Mouse (Mus musculus) liver, embryonic 11.5 days (tissue): ENCODE measurements around the gene Olfr49. TPM values are rescaled to one million over a fixed set of nuclear protein-coding genes. Genes with fewer than 3 reads are reported as not detected.

Source experiments
- ATAC-seq: fragments of 200-750 bp; cut with Nextera tagmentation; replicated peaks from 2 replicates; pipeline ENCODE4 v1.8.0; 2017; ENCODE audit warnings: moderate number of reproducible peaks, mild to moderate bottlenecking, moderate TSS enrichment, moderate library complexity; ENCODE audit not compliant: low FRiP score
- DNase-seq: peaks from one replicate; pipeline ENCODE4 v3.0.0-alpha.2; 2017; ENCODE audit warnings: low spot score
- H3K27ac ChIP-seq: fragments of 300-500 bp; sonication (generic); 2 replicates; pipeline ENCODE4 v1.5.1; 2014; ENCODE audit warnings: mild to moderate bottlenecking, low read depth, low read length, control low read depth
- H3K27me3 ChIP-seq: fragments of 300-500 bp; sonication (generic); replicated peaks from 2 replicates; pipeline ENCODE4 v1.6.1; 2014; ENCODE audit warnings: low read length, mixed read lengths; ENCODE audit not compliant: control insufficient read depth, insufficient read depth
- H3K36me3 ChIP-seq: fragments of 300-500 bp; sonication (generic); 2 replicates; pipeline ENCODE4 v1.6.1; 2014; ENCODE audit warnings: mild to moderate bottlenecking, low read length, moderate library complexity, mixed read lengths; ENCODE audit not compliant: control insufficient read depth, insufficient read depth
- H3K4me1 ChIP-seq: fragments of 300-500 bp; sonication (generic); replicated peaks from 2 replicates; pipeline ENCODE4 v1.6.1; 2014; ENCODE audit warnings: low read length, mixed read lengths; ENCODE audit not compliant: control insufficient read depth, insufficient read depth
- H3K4me2 ChIP-seq: fragments of 300-500 bp; sonication (generic); 2 replicates; pipeline ENCODE4 v1.6.1; 2014; ENCODE audit warnings: mild to moderate bottlenecking, control low read depth, moderate library complexity
- H3K4me3 ChIP-seq: fragments of 300-500 bp; sonication (generic); 2 replicates; pipeline ENCODE4 v1.5.1; 2014; ENCODE audit warnings: low read depth, low read length, control low read depth
- H3K9ac ChIP-seq: fragments of 300-500 bp; sonication (generic); 2 replicates; pipeline ENCODE4 v1.6.1; 2014; ENCODE audit warnings: low read depth, low read length, control low read depth
- H3K9me3 ChIP-seq: fragments of 300-500 bp; sonication (generic); 2 replicates; pipeline ENCODE4 v1.6.1; 2016; ENCODE audit warnings: low read length, inconsistent platforms, mixed read lengths; ENCODE audit not compliant: control insufficient read depth
- WGBS: fragments of 180-500 bp; shearing (Covaris S2); extraction: QIAGEN DNeasy Blood & Tissue Kit; methylation state at CpG from one replicate; pipeline ENCODE4 v1.1.7; 2014; 5-methylcytosine and 5-hydroxymethylcytosine counted together
- polyA plus RNA-seq: library from polyadenylated mRNA; unstranded; fragments of >200 nt; fragmentation: Nextera tagmentation; extraction: Ambion mirVana; gene quantifications from 2 replicates; pipeline ENCODE4 v1.2.1, GENCODE M21; 2014

Olfr49 gene
- polyA plus RNA-seq = not detected in 2 replicates

DNA sequence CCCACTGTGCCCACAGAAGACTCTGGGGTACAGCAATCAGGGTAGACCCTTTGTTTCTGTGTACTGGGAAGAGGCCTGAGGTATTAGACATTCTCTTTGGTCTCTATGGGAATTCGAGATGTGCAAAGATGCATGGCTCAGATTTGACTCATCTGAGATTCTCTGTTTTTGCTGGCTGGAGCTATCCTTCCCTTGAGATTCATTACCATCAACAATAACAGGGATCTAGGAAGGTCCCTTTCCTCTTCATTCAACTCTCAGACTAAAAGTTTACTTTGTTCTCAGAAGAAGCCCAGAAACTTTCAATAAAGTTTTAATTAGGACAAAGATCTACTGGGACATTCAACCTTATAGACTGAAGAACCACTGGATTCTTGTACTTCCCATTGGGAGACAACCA is at the start of gene Olfr49:
Gene Olfr49 (minus strand): TSS at position 101 of the 400 bp plus-strand sequence.
- Histone ChIP-seq H3K4me2 (no peak within 1 kb of the TSS), H3K36me3 (no peaks in the 10 kb centered on the region), H3K9me3 (no peaks in the 10 kb centered on the region), H3K4me3 (no peak within 1 kb of the TSS), H3K4me1 (no peaks in the 10 kb centered on the region), H3K9ac (no peak within 1 kb of the TSS), H3K27me3 (0 out of 2 replicates have a peak, but pooled peaks cover 3% of the 10 kb centered on the region), H3K27ac (no peak within 1 kb of the TSS)
- DNase-seq (no peak), ATAC-seq (no peak)
- 65% methylated on average over 1 of the region's 1 CpGs for WGBS

DNA sequence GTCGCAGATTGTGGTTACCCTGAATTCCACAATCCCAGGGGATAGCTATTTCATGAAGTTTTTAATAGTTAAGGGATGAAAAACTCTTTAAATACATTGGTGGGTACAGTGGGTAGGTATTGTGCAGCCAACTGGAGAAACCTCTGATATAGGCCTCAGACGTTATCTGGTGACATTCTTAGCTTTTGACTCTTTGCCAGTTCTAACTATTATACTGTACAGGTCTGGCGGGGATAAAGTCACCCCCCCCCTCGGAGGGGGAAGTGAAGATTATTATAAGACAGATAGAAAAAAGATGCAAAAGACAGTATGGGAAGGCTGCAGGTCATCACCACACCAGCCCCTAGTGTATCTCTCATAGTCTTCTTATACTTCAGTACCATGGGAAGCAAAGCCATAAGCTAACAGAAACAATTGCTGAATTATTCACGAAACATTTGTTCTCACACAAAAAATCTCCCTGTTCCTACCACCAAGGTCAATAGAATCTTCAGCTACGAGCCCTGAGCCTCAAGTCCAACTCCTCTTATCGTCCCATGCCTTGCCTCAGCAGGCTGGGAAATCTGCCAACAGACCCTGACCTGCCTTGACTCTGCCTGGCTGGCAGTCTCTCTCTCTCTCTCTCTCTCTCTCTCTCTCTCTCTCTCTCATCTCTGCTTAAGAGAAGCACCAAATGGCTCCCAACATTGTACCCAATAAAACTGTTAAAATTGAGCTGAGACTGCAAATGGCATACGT is 48.9 kb upstream of the Olfr49 start:
- 71% methylated on average over 8 of the region's 8 CpGs for WGBS
- Histone ChIP-seq H3K9ac (no peak overlapping the region), H3K36me3 (no peaks in the 10 kb centered on the region), H3K4me2 (no peak overlapping the region), H3K4me1 (no peaks in the 10 kb centered on the region), H3K9me3 (no peaks in the 10 kb centered on the region), H3K27me3 (no peaks in the 10 kb centered on the region), H3K27ac (no peak overlapping the region), H3K4me3 (no peak overlapping the region)
- no peak for ATAC-seq
- no peak for DNase-seq

DNA sequence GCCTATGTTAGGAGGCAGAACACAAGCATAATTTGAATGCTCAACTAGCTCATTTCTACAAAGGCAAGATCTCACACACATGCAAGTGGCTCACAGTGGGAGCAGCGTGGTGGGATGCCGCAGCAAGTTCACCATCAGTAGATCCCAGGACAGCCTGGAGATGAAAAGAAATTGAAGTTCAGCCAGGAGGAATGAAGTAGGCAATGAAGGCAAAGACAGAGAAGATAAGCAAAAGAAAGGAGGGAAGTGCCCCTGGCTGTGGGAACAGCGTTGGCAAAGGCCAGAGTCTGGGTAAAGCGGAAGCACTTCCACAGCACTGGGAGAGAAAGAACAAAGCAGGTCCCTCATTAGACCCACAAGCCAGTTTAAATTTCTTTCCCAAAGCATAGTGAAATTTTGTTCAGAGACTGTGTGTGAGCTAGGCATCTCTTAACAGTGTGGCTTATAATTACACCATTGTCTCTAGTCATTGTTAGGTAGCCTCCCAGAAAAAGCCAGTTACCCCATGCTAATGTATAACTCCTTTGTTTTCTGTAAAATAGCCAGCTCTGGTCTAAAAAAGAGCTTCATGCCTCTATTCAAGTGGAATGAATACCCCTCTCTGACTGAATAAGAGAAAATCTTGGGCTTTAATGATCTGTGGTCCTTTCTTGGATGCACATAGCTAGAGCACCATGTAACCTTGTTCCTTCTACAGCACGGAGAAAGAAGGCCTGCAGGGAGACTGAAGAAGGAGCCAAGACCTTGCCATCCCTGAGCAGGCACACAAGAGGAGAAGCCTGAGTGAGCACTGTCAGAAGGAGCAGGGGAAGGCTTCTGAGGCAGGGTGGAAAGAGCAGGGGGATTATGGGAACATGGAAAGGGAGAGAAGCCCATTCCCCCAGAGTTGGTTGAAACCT is 47.7 kb upstream of the Olfr49 start:
- Histone ChIP-seq H3K9ac (no peak overlapping the region), H3K4me1 (no peaks in the 10 kb centered on the region), H3K27me3 (no peaks in the 10 kb centered on the region), H3K36me3 (no peaks in the 10 kb centered on the region), H3K4me3 (no peak overlapping the region), H3K27ac (no peak overlapping the region), H3K9me3 (no peaks in the 10 kb centered on the region), H3K4me2 (no peak overlapping the region)
- WGBS = 81% methylated on average over 5 of the region's 5 CpGs
- ATAC-seq (no peak), DNase-seq (no peak)

DNA sequence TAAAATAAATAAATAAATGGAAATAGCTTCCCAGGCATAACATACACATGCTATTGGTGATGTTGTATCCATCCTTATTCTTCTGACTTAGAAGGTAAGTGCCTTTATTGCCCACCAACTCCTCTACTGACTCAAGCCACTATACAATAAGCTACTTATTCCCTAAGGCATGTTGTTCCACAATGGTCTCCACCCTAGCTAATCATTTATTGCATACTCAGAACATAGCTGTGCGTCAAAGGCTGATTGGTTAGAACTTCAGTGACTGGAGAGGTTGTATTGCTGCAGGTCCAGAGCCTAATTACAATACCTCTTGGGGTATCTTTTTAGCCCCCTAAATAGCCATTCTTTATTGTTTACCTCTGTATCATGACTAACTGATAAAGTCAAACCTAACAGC is 46.4 kb upstream of the Olfr49 start:
- no peak overlapping the region for H3K9ac ChIP-seq
- WGBS = 92% methylated on average over 1 of the region's 1 CpGs
- DNase-seq (no peak), ATAC-seq (no peak)
- H3K4me1 ChIP-seq = no peaks in the 10 kb centered on the region
- H3K27ac ChIP-seq = no peak overlapping the region
- H3K4me2 ChIP-seq = no peak overlapping the region
- no peak overlapping the region for H3K4me3 ChIP-seq
- H3K9me3 ChIP-seq = no peaks in the 10 kb centered on the region
- no peaks in the 10 kb centered on the region for H3K36me3 ChIP-seq
- H3K27me3 ChIP-seq = no peaks in the 10 kb centered on the region

DNA sequence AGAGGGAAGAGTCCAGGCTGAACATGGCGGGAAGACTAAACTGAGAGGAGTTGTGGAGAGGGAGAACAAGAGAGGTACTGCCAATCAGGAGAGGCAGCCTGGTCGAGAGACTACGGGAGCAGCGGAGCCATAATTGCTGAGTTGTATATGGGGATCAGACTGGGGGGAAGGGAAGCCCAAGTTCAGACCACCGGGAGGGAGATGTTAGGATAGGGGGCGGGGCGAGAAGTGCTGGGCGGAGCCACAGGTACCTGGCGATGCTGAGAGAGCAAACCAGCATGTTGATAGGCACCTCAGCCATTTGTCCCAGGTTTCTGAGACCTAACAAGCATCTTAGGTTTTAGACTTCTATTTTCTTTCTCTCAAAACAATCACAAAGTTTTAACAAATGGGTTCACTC is 44.5 kb upstream of the Olfr49 start:
- Histone ChIP-seq H3K9me3 (no peaks in the 10 kb centered on the region), H3K4me3 (no peak overlapping the region), H3K27me3 (no peaks in the 10 kb centered on the region), H3K4me2 (no peak overlapping the region), H3K4me1 (no peaks in the 10 kb centered on the region), H3K36me3 (no peaks in the 10 kb centered on the region), H3K9ac (no peak overlapping the region), H3K27ac (no peak overlapping the region)
- 38% methylated on average over 9 of the region's 9 CpGs for WGBS
- DNase-seq = no peak
- no peak for ATAC-seq

DNA sequence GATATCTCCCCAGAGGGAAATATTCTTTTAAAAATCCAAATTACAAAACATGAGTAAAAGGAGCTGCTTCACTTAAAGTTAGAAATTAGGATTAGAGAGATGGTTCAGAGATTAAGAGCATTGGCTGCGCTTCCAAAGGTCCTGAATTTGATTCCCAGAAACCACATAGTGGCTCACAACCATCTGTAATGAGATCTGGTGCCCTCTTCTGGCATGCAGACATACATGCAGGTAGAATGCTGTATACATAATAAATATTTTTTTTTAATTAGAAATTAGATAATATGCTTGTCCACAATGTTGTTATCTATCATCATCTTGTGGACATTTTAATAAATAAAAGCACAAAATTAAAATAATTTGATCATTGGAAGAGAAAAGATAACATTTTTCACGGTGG is 43.8 kb upstream of the Olfr49 start:
- WGBS = 68% methylated on average over 2 of the region's 2 CpGs
- Histone ChIP-seq H3K4me1 (no peaks in the 10 kb centered on the region), H3K36me3 (no peaks in the 10 kb centered on the region), H3K9me3 (no peaks in the 10 kb centered on the region), H3K27ac (no peak overlapping the region), H3K27me3 (no peaks in the 10 kb centered on the region), H3K9ac (no peak overlapping the region), H3K4me2 (no peak overlapping the region), H3K4me3 (no peak overlapping the region)
- ATAC-seq (no peak), DNase-seq (no peak)

DNA sequence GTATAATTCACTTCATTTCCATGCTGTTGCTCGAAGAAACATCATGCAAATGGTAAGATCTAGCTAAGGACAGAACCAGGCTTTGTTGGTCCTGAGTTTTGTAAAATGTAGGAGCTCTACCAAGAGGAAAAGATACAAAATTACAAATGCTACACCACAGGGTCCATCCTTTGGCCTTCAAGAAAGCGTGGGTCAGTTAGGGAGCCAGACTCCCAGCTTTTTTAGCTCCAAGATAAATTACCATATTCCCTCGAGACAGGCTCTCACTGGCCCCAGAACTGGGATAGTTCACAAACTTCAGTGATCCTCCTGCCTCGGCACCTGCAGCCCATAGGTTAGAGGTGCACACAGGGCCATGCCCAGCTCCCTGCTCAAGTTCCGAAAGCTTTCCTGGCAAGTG is 39.7 kb upstream of the Olfr49 start:
- Histone ChIP-seq H3K27ac (no peak overlapping the region), H3K4me2 (no peak overlapping the region), H3K27me3 (no peaks in the 10 kb centered on the region), H3K9me3 (no peaks in the 10 kb centered on the region), H3K4me1 (no peaks in the 10 kb centered on the region), H3K9ac (no peak overlapping the region), H3K4me3 (no peak overlapping the region), H3K36me3 (no peaks in the 10 kb centered on the region)
- DNase-seq (no peak), ATAC-seq (no peak)
- 63% methylated on average over 5 of the region's 5 CpGs for WGBS

DNA sequence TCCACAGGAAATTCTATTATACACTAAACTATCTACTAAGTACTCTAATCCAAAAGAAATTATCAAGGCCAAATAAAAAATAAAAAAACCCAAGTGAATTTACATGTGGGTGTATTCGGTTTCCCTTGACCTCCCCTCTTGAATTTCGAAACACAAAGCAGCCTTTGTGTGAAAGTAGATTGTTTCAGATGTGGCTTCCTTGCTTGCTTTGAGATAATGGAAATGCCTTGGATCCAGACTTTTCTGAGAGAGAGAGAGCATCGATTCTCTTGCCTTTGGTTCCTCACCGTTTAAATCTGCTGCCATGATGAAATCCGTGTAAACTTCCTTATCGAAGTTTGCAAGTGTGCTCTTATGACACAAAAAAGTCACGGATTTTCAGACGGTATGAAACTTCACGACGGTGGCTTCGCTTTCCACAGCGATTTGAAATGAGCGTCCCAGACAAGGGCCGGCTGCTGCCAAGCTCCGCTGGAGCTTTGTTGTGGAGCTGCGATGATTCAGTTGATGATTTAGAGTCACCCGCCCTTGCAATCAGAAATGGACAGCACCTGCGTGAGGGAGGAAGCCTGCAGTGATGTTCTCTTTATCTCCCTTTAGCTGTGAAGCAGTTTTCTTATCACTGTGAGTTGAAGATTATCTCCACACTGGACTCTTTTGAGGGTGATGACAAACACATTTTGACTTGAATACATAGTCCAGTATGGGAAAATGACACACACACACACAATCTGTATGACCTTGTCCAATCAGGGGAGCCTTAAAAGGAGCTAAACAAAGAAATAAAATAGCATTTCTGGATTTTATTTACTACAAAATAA is 37.0 kb upstream of the Olfr49 start:
- DNase-seq (no peak), ATAC-seq (no peak)
- WGBS = 75% methylated on average over 18 of the region's 18 CpGs
- H3K9ac ChIP-seq = no peak overlapping the region
- H3K4me3 ChIP-seq = no peak overlapping the region
- H3K36me3 ChIP-seq = no peaks in the 10 kb centered on the region
- no peak overlapping the region for H3K4me2 ChIP-seq
- no peaks in the 10 kb centered on the region for H3K27me3 ChIP-seq
- H3K4me1 ChIP-seq = no peaks in the 10 kb centered on the region
- no peak overlapping the region for H3K27ac ChIP-seq
- H3K9me3 ChIP-seq = no peaks in the 10 kb centered on the region
